Mouse (Mus musculus): Measurements from ENCODE around the gene Eif2ak1.

The Eif2ak1 gene

GRCm38 (mm10) chr5:143897635-143898330 is 80.2 kb downstream of the Eif2ak1 start, which contains the start of gene Ankrd61:
Gene Ankrd61 (minus strand): TSS chr5:143897685.
- no peak for DNase-seq (ENCODE audit: low read depth, low spot score)

- no peak for DNase-seq (ENCODE audit: low read depth, low spot score)
Observed at GRCm38 (mm10) chr5:143902111-143902510, 84.5 kb downstream of the Eif2ak1 start.

GRCm38 (mm10) chr5:143903813-143904212 is 86.2 kb downstream of the Eif2ak1 start:
- DNase-seq (ENCODE audit: low read depth, low spot score), result no peak

GRCm38 (mm10) chr5:143906429-143906828 is 88.8 kb downstream of the Eif2ak1 start:
- DNase-seq (ENCODE audit: low read depth, low spot score), result no peak

GRCm38 (mm10) chr5:143908926-143909325 is 91.3 kb downstream of the Eif2ak1 start:
- no peak for DNase-seq (ENCODE audit: low read depth, low spot score)

- DNase-seq (ENCODE audit: low read depth, low spot score), result peak; percentile 97
Observed at GRCm38 (mm10) chr5:143909417-143910400, 92.1 kb downstream of the Eif2ak1 start, which contains the start of the genes Aimp2 and Pms2. Gene Aimp2 (minus strand): TSS chr5:143909847. Gene Pms2 (plus strand): TSS chr5:143909964.

GRCm38 (mm10) chr5:143916221-143916620 is 98.6 kb downstream of the Eif2ak1 start:
- no peak for DNase-seq (ENCODE audit: low read depth, low spot score)

- DNase-seq (ENCODE audit: low read depth, low spot score), result peak; percentile 83
Observed at GRCm38 (mm10) chr5:143917418-143917817, 99.8 kb downstream of the Eif2ak1 start.

GRCm38 (mm10) chr5:143918120-143918519 is 100.5 kb downstream of the Eif2ak1 start:
- no peak for DNase-seq (ENCODE audit: low read depth, low spot score)

- no peak for DNase-seq (ENCODE audit: low read depth, low spot score)
Observed at GRCm38 (mm10) chr5:143924781-143925452, 107.3 kb downstream of the Eif2ak1 start.

- DNase-seq (ENCODE audit: low read depth, low spot score), result no peak
Observed at GRCm38 (mm10) chr5:143927875-143928274, 110.3 kb downstream of the Eif2ak1 start, which contains the start of gene Gm42421. Gene Gm42421 (plus strand): TSS chr5:143928175.

- no peak for DNase-seq (ENCODE audit: low read depth, low spot score)
Observed at GRCm38 (mm10) chr5:143929291-143929690, 111.7 kb downstream of the Eif2ak1 start.

- no peak for DNase-seq (ENCODE audit: low read depth, low spot score)
Observed at GRCm38 (mm10) chr5:143930656-143931055, 113.1 kb downstream of the Eif2ak1 start.

GRCm38 (mm10) chr5:143931863-143932580 is 114.4 kb downstream of the Eif2ak1 start:
- DNase-seq (ENCODE audit: low read depth, low spot score), result no peak

GRCm38 (mm10) chr5:143932831-143933230 is 115.2 kb downstream of the Eif2ak1 start, which contains the start of gene Rsph10b:
Gene Rsph10b (plus strand): TSS chr5:143933035.
- DNase-seq (ENCODE audit: low read depth, low spot score), result no peak

- DNase-seq (ENCODE audit: low read depth, low spot score), result no peak
Observed at GRCm38 (mm10) chr5:143933414-143933813, 115.8 kb downstream of the Eif2ak1 start.

- DNase-seq (ENCODE audit: low read depth, low spot score), result no peak
Observed at GRCm38 (mm10) chr5:143933875-143934274, 116.3 kb downstream of the Eif2ak1 start.

GRCm38 (mm10) chr5:143936156-143936555 is 118.6 kb downstream of the Eif2ak1 start:
- DNase-seq (ENCODE audit: low read depth, low spot score), result no peak

GRCm38 (mm10) chr5:143941588-143941987 is 124.0 kb downstream of the Eif2ak1 start:
- no peak for DNase-seq (ENCODE audit: low read depth, low spot score)

- no peak for DNase-seq (ENCODE audit: low read depth, low spot score)
Observed at GRCm38 (mm10) chr5:143943231-143944125, 125.9 kb downstream of the Eif2ak1 start.
